Mouse (Mus musculus) intestine, postnatal 0 days (tissue): Measurements from ENCODE around the gene Usp3. TPM values are rescaled to one million over a fixed set of nuclear protein-coding genes. Genes with fewer than 3 reads are reported as not detected.

Source experiments
- ATAC-seq: fragments of 200-750 bp; cut with Nextera tagmentation; 2 replicates; pipeline ENCODE4 v1.8.0; 2017; ENCODE audit warnings: mild to moderate bottlenecking, moderate TSS enrichment, moderate library complexity
- H3K27ac ChIP-seq: fragments of 300-500 bp; sonication (generic); 2 replicates; pipeline ENCODE4 v1.5.1; 2014; ENCODE audit warnings: mild to moderate bottlenecking, low read depth, low read length, moderate library complexity
- H3K27me3 ChIP-seq: fragments of 300-500 bp; sonication (generic); replicated peaks from 2 replicates; pipeline ENCODE4 v1.6.1; 2014; ENCODE audit warnings: low read length, mixed read lengths; ENCODE audit not compliant: control insufficient read depth, insufficient read depth
- H3K36me3 ChIP-seq: fragments of 300-500 bp; sonication (generic); 2 replicates; pipeline ENCODE4 v1.6.1; 2014; ENCODE audit warnings: mild to moderate bottlenecking, moderate library complexity; ENCODE audit not compliant: control insufficient read depth, insufficient read depth
- H3K4me1 ChIP-seq: fragments of 300-500 bp; sonication (generic); replicated peaks from 2 replicates; pipeline ENCODE4 v1.6.1; 2014; ENCODE audit warnings: antibody characterized with exemption, low read length, mixed read lengths; ENCODE audit not compliant: control insufficient read depth, insufficient read depth
- H3K4me2 ChIP-seq: fragments of 300-500 bp; sonication (generic); replicated peaks from 2 replicates; pipeline ENCODE4 v1.6.1; 2014; ENCODE audit warnings: low read depth, mild to moderate bottlenecking, moderate library complexity
- H3K4me3 ChIP-seq: fragments of 300-500 bp; sonication (generic); 2 replicates; pipeline ENCODE4 v1.5.1; 2014; ENCODE audit warnings: low read depth, low read length
- H3K9ac ChIP-seq: fragments of 300-500 bp; sonication (generic); 2 replicates; pipeline ENCODE4 v1.6.1; 2014; ENCODE audit warnings: mild to moderate bottlenecking, low read depth, low read length
- H3K9me3 ChIP-seq: fragments of 300-500 bp; sonication (generic); 2 replicates; pipeline ENCODE4 v1.6.1; 2016; ENCODE audit warnings: mixed run types; ENCODE audit not compliant: control insufficient read depth
- CTCF ChIP-seq: sonication (generic); IDR thresholded peaks from 2 replicates; pipeline ENCODE4 v1.5.1; 2016; ENCODE audit warnings: low read depth, mild to moderate bottlenecking, control low read depth, antibody characterized with exemption, moderate library complexity
- WGBS: fragments of 180-500 bp; shearing (Covaris S2); extraction: QIAGEN DNeasy Blood & Tissue Kit; methylation state at CpG from one replicate; pipeline ENCODE4 v1.1.7; 2014; 5-methylcytosine and 5-hydroxymethylcytosine counted together
- polyA plus RNA-seq: library from polyadenylated mRNA; unstranded; fragments of >200 nt; fragmentation: Nextera tagmentation; extraction: Ambion mirVana; gene quantifications from 2 replicates; pipeline ENCODE4 v1.2.1, GENCODE M21; 2015

Usp3 gene
- polyA plus RNA-seq: 63.5 and 70.3 TPM in 2 replicates

- TF ChIP-seq CTCF: no peak
- H3K9ac ChIP-seq: peak within 1 kb of the TSS; percentile 100
- ATAC-seq: peak; percentile 89
- under 1% methylated on average over 73 of the region's 73 CpGs for WGBS
- H3K9me3 ChIP-seq: no peaks in the 10 kb centered on the region
- no peaks in the 10 kb centered on the region for H3K36me3 ChIP-seq
- H3K27me3 ChIP-seq: no peaks in the 10 kb centered on the region
- peak within 1 kb of the TSS; percentile 99 for H3K27ac ChIP-seq
- peak within 1 kb of the TSS; percentile 97 for H3K4me3 ChIP-seq
- H3K4me2 ChIP-seq: peak within 1 kb of the TSS; percentile 79
- H3K4me1 ChIP-seq: peaks cover 9% of the 10 kb centered on the region
These were observed at the start of gene Usp3 for GRCm38 (mm10) chr9:66592708-66593612. Gene Usp3 (minus strand): TSS chr9:66593142.

- H3K27me3 ChIP-seq: no peaks in the 10 kb centered on the region
- H3K4me2 ChIP-seq: no peak overlapping the region
- no peak overlapping the region for H3K4me3 ChIP-seq
- no peaks in the 10 kb centered on the region for H3K4me1 ChIP-seq
- WGBS: 67% methylated on average over 7 of the region's 7 CpGs
- ATAC-seq: no peak
- no peaks in the 10 kb centered on the region for H3K36me3 ChIP-seq
- no peak overlapping the region for H3K27ac ChIP-seq
- no peak for TF ChIP-seq CTCF
- no peak overlapping the region for H3K9ac ChIP-seq
- no peaks in the 10 kb centered on the region for H3K9me3 ChIP-seq
These were observed 47.5 kb upstream of the Usp3 start for GRCm38 (mm10) chr9:66640491-66640890.

DNA sequence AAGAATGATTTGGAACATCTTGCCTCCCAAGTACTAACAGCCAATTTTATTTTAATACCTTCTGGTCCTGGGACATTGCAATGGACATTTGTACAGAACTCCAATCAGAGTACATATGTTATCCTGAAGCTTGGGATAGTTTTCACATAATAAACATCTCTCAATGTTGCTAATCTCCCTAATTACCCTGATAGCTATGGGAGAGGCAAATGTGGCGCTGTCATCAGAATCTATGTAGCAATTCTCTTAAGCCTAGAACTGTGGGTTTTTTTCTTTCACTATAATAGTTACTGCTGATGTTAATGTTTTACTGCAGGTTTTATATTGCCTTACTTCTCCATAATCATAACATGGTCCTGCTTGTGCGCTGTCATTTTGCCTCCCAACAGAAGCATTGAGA, 46.7 kb upstream of the Usp3 start:
- no peak for TF ChIP-seq CTCF
- H3K4me3 ChIP-seq: no peak overlapping the region
- 34% methylated on average over 2 of the region's 2 CpGs for WGBS
- no peak overlapping the region for H3K9ac ChIP-seq
- no peak overlapping the region for H3K4me2 ChIP-seq
- H3K27me3 ChIP-seq: no peaks in the 10 kb centered on the region
- no peaks in the 10 kb centered on the region for H3K4me1 ChIP-seq
- H3K9me3 ChIP-seq: no peaks in the 10 kb centered on the region
- peak; percentile 63 for ATAC-seq
- no peak overlapping the region for H3K27ac ChIP-seq
- H3K36me3 ChIP-seq: no peaks in the 10 kb centered on the region

- Histone ChIP-seq H3K4me3 (no peak overlapping the region), H3K36me3 (no peaks in the 10 kb centered on the region), H3K9ac (no peak overlapping the region), H3K4me1 (no peaks in the 10 kb centered on the region), H3K27me3 (no peaks in the 10 kb centered on the region), H3K27ac (no peak overlapping the region), H3K4me2 (no peak overlapping the region), H3K9me3 (no peaks in the 10 kb centered on the region)
- no peak for ATAC-seq
- no peak for TF ChIP-seq CTCF
- 73% methylated on average over 1 of the region's 1 CpGs for WGBS
These were observed 39.5 kb upstream of the Usp3 start for GRCm38 (mm10) chr9:66632441-66632840.

- H3K27ac ChIP-seq: no peak overlapping the region
- no peaks in the 10 kb centered on the region for H3K27me3 ChIP-seq
- H3K9me3 ChIP-seq: no peaks in the 10 kb centered on the region
- H3K9ac ChIP-seq: no peak overlapping the region
- WGBS: 39% methylated on average over 1 of the region's 1 CpGs
- H3K4me2 ChIP-seq: no peak overlapping the region
- no peaks in the 10 kb centered on the region for H3K36me3 ChIP-seq
- no peak for ATAC-seq
- H3K4me3 ChIP-seq: no peak overlapping the region
- H3K4me1 ChIP-seq: peaks cover 5% of the 10 kb centered on the region; the same call in 1 of the 2 replicates
- no peak for TF ChIP-seq CTCF
These were observed 38.0 kb upstream of the Usp3 start for GRCm38 (mm10) chr9:66630931-66631330.

GRCm38 (mm10) chr9:66626661-66627060, 33.7 kb upstream of the Usp3 start:
- H3K9ac ChIP-seq: no peak overlapping the region
- no peak overlapping the region for H3K27ac ChIP-seq
- no peaks in the 10 kb centered on the region for H3K9me3 ChIP-seq
- no peak overlapping the region for H3K4me3 ChIP-seq
- no peak overlapping the region for H3K4me2 ChIP-seq
- no peak for TF ChIP-seq CTCF
- H3K27me3 ChIP-seq: no peaks in the 10 kb centered on the region
- 45% methylated on average over 5 of the region's 5 CpGs for WGBS
- no peak for ATAC-seq
- H3K36me3 ChIP-seq: no peaks in the 10 kb centered on the region
- peaks cover 17% of the 10 kb centered on the region; the same call in 1 of the 2 replicates for H3K4me1 ChIP-seq
